Mouse (Mus musculus): ENCODE measurements around the gene Myh4. TPM values are rescaled to one million over a fixed set of nuclear protein-coding genes. Genes with fewer than 3 reads are reported as not detected.
A peak's percentile ranks its signal among the peaks of the same experiment; 100 is the strongest.

Myh4 gene
- total RNA-seq (2021), result under 1 TPM in 1 of 2 experiments, not detected in 1; 0.77 TPM

GRCm38 (mm10) chr11:67237481-67238079 is at the start of gene Myh4:
TSS of gene Myh4 (plus strand) at chr11:67238029.
- DNase-seq, result no peak

DNA sequence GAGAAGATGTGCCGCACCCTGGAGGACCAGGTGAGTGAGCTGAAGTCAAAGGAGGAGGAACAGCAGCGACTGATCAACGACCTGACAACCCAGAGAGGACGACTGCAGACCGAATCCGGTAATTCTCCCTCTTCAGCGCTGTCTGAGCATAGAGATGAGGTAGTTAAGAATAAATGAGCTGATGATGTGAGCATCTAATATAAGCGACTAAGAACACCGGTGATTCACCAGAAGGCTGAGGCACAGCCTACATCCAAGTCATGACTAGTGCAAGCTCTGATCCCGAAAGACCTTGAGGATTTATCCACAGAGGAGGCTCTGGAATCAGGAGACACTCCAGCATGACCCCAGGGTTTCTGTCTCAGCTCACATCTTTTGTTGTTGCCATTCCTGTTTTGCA is 47.5 kb upstream of the Myh4 start:
- no peak for DNase-seq

DNA sequence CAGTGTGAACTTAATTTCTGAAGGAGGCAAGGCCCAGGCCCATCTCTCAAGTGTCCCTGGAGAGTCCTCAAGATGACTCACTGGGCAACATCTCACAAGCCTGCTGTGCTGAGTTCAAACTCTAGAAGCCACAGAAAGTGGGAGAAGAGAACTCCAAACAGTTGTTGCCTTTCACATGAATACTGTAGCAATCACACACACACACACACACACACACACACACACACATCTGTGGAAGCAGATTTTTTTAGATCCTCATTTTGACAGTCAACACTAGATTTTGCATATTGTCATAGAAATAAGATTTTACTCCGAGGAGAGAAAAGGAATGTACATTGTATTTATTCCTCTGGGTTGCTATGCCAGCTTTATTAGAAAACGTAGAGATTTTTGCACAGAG is 47.0 kb upstream of the Myh4 start:
- DNase-seq, result no peak

DNA sequence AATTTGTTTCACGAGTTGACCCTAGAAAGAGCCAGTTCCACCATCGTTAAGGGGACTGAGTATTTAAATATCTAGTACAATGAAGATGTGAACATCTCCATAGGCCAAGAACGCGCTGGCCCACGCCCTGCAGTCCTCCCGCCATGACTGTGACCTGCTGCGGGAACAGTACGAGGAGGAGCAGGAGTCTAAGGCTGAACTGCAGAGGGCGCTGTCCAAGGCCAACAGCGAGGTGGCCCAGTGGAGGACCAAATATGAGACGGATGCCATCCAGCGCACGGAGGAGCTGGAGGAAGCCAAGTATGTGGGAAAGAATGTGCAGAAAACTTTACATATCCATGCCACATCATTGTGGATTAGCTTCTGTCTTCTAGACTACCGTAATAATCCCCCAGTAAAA is 46.3 kb upstream of the Myh4 start:
- no peak for DNase-seq

GRCm38 (mm10) chr11:67199321-67199720 is 38.5 kb upstream of the Myh4 start:
- DNase-seq, result no peak

- DNase-seq, result no peak
Measured at GRCm38 (mm10) chr11:67199752-67200151, 38.1 kb upstream of the Myh4 start, which contains the start of gene Myh1. TSS of gene Myh1 (plus strand) at chr11:67200052.

DNA sequence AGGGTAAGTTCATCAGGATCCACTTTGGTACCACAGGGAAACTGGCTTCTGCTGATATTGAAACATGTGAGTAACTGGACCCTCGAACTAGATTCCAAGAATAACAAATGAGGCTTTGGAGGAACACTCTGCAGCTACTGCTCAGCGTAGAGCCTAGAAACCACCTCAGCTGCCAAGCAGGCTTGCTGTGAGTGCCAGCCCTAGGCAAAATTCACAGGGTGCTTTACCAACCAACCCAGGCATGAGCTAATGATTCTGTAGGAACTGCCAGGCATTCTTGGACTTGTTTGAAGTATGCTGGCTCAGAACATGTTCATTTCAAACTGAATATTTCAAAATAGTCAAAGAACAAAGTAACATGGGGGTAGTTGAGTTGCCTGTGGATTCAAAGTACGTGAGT is 33.1 kb upstream of the Myh4 start:
- DNase-seq, result no peak

DNA sequence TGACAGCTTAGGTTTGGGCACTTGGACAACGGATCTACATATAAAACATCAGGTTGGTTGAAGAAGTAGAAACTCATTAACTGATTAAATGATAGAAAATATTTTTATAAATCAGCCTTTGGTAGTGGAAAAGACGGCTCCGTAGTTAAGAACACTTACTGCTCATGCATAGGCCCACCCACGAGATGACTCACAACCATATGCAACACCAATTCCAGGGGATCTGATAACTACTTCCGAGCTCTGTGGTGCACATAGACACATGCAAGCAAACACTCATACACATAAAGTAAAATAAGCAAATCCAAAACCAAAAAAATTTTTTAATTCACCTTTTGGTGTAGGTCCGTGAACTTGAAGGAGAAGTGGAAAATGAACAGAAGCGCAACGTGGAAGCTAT is 16.0 kb upstream of the Myh4 start:
- DNase-seq, result no peak

- no peak for DNase-seq
Measured at GRCm38 (mm10) chr11:67224466-67224865, 13.4 kb upstream of the Myh4 start.

GRCm38 (mm10) chr11:67228731-67229130 is 9.1 kb upstream of the Myh4 start:
- DNase-seq, result no peak

DNA sequence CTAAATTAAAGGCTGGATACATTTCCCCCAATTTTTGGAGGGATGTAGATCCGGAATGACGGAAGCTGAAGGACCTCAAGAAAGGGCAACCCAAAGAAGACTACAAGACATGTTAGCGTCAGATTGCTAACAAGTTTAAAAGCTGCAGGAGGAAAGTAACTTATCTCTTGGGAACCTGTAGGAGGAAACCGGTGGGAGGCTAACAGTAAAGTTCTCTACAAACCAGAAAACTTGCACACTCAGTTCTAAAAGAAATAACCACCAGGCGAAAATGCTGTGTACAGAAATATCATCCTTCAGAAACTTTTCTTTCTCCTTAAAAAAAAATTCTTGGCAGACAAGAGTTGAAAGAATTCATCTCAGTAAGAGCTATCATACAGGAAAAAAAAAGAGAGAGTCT is 8.7 kb upstream of the Myh4 start:
- DNase-seq, result no peak

GRCm38 (mm10) chr11:67229946-67230345 is 7.9 kb upstream of the Myh4 start:
- DNase-seq, result no peak

DNA sequence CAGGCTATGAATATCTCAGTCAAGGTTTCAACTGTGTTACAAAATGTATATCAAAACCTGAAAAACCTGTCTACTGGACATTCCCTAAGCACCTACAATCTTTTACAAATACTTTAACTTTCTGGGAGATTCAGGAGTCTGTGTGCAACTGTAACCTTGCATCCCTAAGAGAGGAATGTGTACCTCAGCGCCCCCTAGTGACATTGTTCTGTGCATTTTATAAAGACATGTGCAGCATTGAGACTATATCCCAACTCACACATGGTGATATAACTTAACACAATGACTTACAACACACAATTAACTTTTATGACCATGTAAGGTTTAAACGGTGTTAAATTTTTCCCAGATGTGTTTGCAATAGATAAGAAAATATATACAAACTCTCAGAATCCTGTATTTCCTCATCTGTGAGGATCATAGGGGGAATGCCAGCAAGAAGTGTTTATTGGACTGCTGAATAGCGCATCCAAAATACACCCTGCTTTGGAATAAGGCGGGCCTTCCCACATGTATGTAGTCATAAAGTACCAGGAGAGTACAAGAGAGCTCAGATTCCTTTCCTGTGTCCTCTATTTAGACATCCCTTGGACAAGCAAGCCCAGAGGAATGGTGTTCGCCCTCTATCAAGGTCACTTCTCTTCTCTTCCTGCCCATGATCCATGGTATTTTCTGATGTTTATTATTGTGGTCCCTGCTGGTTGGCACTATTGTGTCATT is 2.0 kb upstream of the Myh4 start:
- DNase-seq, result peak; percentile 57

DNA sequence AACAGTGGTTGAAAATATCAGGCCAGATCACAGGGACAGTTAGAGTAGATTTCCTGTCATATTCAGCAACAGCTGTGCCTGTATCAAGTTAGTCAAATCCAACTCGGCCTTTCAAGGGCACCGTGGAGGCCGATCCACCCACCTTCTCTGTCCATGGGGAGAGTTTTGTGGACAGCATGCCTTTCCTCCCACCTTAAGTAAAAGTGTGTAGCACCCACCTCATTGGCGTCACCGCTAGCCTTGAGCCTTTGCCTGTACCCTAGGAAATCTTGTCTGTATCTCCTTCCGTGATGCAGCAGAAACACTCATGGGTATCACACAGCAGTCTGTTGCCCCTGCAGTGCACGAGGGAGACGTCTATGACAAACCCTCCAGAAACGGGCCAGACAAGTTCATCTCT is 1.0 kb upstream of the Myh4 start:
- no peak for DNase-seq

- DNase-seq, result no peak
Measured at GRCm38 (mm10) chr11:67241051-67241450, 3.2 kb downstream of the Myh4 start.

GRCm38 (mm10) chr11:67253691-67254090 is 15.9 kb downstream of the Myh4 start:
- DNase-seq, result no peak

GRCm38 (mm10) chr11:67257048-67257447 is 19.2 kb downstream of the Myh4 start:
- no peak for DNase-seq

DNA sequence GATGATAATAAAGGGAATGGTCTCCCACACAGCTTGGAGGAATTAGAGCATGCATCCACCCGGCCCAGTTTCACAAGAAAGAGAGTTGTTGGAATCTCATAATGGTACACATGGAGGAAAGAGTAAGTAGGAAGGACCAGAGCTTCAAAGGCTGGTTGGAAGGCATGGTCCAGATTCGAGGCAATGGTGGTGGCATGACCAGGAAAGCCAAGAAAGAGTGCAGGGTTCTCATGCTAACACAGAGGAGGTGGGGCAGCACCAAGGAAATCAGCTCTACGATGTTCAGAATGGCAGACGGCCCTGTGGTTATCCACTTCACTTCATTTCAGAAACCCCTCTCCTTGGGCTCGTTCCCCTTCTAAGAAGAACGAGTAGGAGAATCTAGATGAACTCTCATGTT is 23.1 kb downstream of the Myh4 start:
- DNase-seq, result no peak

DNA sequence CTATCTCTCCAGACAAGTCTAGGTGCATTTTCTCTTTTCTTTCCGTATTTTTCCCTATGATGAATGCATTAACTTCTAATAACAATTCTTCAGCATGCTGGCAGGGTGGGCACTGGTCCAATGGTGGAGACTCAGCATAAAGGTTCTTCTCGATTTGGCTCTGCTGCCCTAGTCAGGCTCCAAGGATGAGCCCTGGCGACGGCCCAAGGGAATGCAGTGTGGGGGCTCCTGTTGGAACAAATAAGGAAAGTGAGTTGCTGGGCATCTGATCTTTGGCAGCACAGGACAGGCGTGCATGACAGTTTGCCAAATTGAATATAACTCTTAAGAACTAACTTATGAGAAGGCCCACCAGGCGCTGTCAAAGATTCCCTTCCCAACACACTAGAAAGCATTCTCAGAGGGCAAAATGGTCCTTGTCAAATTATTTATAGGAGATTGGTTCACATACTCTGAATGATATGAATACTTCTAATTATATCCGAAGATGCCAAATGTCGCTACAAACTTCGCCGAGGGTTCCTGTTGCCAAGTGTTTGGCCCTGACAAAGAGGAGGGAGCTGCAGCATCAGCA is 38.9 kb downstream of the Myh4 start, which contains the start of gene Myh8:
Gene Myh8, plus strand, starts transcription at position 524 of the 574 bp plus-strand sequence.
- DNase-seq, result peak; percentile 62

GRCm38 (mm10) chr11:67293440-67293839 is 55.6 kb downstream of the Myh4 start:
- DNase-seq, result no peak
